Mouse (Mus musculus) spleen, adult 18-20 months (tissue): ENCODE data around the gene Tbx5.
"Not testable (repeated sequence)": the region's sequence is repeated elsewhere in the genome, so short reads cannot be mapped to it uniquely, and the experiment has no call there.

Experiments
- DNase-seq, 2 experiments: peaks; one replicate each; pipeline ENCODE4 v3.0.0; 2022; ENCODE audit warnings: mixed read lengths in 2 of 2

Gene Tbx5

DNA sequence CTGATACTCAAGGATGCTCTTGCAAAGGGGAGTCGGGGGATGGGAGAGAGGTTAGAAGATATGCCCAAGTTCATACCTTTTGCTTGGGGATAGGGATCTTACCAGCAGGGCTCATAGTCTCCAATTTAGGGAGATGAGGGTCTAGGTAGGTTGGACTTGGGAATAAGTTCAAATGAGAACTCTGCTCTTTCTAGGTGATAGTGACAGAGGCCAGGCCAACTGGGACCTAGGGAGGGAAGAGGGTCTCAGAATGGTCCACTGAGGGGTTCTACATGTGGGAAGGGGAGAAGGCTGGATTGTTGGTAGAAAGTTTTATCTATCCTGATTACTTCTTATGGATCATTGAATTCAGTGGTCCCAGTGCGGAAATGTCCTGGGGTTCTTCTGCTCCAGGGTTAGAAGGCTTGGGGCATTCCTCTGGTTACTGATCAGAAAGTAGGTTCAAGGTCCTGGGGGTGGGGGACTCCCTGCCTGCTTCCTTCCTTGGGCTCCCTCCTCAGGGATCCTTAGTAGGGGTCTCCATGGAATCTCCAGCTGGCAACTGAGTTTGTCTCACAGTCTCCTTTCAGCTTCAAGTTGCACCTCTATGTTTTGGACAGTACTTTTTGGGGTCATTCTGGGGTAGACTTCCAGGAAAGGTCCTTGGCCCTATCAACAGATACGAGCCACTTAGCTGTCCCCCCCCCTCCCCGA is 10.4 kb downstream of the Tbx5 start:
- DNase-seq = no peak

DNA sequence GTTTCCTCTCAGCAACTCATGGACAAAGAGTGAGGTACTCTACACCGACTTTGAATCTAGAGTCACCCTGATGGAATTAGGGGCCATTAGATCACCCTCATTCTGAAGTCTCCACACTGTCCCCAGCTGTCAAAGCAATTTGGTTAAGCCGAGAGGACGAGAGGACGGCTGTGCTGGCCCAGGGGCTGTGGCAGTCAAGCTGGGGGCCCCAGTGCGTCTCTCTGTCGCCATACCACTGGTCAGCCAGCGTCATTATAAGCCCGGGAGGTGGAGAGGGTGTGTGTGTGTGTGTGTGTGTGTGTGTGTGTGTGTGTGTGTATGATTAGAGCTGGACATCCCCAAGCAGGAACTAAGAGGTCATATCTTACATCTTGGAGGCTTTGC is 10.9 kb downstream of the Tbx5 start:
- no peak for DNase-seq

- DNase-seq = no peak
Observed at GRCm38 (mm10) chr5:119844366-119844765, 11.9 kb downstream of the Tbx5 start.

GRCm38 (mm10) chr5:119844994-119845393 is 12.5 kb downstream of the Tbx5 start:
- DNase-seq = no peak

GRCm38 (mm10) chr5:119857052-119857451 is 24.6 kb downstream of the Tbx5 start:
- no peak for DNase-seq

DNA sequence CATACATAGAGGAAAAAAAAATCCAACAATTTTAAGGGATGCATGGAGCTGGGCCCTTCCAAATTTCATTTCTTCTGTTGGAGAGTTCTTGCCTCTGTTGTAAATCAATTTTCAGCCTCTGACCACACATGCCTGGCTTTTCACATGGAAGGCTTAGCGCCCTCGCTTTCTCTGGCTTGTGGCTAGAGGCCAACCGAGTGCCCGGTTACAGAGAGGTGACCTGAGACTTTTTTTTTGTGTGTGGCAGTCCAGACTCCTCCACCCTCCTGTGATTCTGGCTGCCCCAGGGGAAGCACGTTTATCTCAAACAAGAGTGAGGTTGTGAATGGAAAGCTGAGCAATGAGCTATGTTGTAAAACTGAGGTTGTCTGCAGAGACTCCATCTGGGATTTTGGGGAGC is 28.8 kb downstream of the Tbx5 start:
- no peak for DNase-seq

- no peak for DNase-seq
Observed at GRCm38 (mm10) chr5:119862431-119862830, 30.0 kb downstream of the Tbx5 start.

GRCm38 (mm10) chr5:119866277-119867235 is 34.1 kb downstream of the Tbx5 start:
- DNase-seq = no peak

DNA sequence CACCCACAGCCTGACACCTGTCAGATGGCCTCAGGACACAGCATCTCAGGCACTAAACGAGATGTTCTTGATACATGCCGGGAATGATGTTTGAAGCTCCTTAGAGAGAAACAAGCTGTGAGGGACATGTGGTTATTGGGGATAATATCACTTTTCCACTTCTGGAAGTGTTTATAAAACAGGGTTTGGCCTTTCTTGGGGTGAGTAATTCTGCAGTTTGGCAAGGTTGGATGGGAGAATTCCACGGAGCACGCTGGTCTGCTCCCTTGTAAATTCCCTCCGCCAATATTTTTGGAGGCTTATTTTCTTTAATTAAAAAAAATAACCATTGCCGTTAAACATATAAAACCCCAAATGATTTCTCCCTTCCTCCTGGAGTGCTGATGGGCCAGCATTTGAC is 35.5 kb downstream of the Tbx5 start:
- DNase-seq = no peak

DNA sequence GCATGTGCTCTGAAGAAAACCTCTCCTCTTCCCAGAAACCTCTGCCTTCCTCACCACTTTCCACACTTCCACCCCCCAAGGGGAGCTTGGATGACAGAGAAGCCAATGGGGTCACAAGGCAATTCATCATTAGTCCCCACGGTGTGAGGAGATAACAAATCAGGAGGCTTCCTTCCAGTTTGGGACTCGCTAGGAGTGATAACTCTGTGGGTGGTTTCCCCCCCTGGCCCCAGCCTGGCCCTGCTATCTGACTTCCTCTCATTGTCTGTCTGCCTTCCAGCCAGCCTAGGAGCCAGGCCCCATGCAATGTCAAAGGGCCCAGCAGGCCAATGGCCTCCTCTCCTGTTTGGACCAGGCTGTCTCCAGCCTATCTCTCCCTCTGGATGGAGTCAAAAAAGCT is 43.0 kb downstream of the Tbx5 start:
- DNase-seq = no peak

GRCm38 (mm10) chr5:119877185-119877584 is 44.7 kb downstream of the Tbx5 start:
- DNase-seq = no peak

GRCm38 (mm10) chr5:119885595-119885994 is 53.1 kb downstream of the Tbx5 start:
- DNase-seq = no peak

- DNase-seq = no peak
Observed at GRCm38 (mm10) chr5:119887381-119887780, 54.9 kb downstream of the Tbx5 start.

GRCm38 (mm10) chr5:119891960-119892359 is 59.5 kb downstream of the Tbx5 start:
- no peak for DNase-seq

DNA sequence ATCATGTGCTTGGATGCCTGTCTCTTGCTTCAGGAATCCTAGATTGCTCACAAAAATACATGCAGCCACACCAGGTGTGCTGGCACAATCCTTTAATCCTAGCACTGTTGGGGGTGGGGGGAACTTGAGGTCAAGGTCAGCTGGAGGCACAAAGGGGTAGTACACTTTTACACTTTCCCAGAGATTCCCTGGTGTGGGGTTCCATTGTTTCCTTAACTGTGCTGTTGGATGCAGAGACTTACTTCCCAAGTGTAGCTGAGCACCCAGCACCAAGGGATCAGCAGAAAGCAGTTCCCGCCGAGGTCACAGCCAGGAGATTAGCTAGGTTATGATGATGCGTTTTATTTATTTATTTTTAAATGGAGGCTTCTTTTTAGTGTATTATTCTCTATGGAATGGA is 60.6 kb downstream of the Tbx5 start:
- no peak for DNase-seq

DNA sequence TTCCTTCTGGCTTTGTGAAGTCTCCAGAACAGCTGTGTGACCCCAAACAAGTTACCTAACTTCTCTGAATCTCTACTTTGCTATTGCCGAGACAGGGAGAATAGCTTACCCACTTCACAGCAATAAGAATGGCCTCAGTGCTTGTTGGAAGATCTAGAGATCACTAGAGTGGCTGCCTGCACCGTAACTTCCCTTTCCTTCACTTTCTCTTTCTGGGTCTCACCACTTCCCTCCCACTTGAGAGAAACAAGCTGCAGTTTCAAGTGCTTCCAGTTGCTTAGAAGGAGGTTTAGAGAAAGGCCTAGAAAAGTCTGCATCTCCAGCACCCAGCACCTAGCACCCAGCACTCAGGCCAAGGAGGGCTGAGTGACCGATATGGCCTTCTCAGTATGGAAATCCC is 64.1 kb downstream of the Tbx5 start:
- no peak for DNase-seq

GRCm38 (mm10) chr5:119916551-119917171 is 84.2 kb downstream of the Tbx5 start:
- DNase-seq = no peak

DNA sequence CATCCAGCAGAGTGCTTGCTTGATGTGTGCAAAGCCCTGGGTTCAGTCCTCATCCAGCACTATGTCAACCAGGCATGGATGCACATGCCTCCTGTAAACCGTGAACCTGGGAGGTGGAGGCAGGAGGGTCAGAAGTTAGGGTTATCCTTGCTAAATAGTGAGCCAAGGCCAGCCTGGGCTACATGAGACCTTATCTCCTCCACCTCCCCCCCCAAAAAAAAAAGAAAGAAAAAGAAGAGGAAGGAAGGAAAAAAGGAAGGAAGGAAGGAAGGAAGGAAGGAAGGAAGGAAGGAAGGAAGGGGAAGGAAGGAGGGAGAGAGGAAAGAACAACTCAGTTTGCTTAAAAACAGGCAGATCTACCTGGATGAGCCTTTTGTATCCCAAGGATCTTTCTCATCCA is 85.9 kb downstream of the Tbx5 start:
- not testable (repeated sequence) for DNase-seq

DNA sequence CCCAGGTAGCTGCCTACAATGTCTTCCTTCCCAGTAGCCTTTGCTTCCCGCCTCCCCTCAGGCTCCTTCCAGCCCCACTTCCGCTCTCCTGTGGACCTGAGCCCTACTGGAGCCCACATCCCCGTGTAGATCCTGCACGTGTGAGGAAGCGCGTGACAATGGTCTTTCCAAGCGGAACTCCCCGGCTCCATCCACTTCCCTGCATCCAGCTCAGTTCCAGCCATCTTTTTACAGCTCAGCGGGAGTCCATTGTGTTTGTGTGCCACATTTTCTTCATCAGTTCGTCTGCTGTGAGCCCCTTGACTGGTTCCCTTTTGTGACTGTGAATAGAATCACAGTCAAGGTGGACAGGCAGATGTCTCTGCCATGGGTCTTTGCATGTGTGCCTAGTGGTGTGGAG is 88.5 kb downstream of the Tbx5 start:
- DNase-seq = no peak

DNA sequence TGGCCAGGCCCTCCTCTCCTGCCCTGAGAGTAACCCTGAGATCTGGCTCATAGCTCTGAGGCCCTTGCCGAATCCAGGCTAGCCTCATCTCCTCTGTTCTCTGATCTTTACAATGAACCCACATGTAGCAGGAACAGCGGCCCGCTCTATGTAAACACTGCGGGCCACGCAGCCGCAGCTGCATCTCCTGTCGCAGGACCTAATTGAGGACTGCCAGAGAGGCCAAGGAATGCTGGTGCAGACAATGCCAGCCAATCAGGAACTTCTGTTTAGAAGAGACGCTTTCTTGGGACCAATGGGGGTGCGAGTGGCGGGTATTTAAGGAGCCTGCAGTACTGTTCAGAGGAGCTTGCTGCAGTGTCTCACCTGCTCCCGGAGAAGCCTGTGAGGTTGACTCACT is 89.8 kb downstream of the Tbx5 start:
- no peak for DNase-seq
